Mouse (Mus musculus) megakaryocyte, adult 5-6 weeks (primary cell): ENCODE measurements around the gene Erich4. TPM values are rescaled to one million over a fixed set of nuclear protein-coding genes. Genes with fewer than 3 reads are reported as not detected.

ENCODE experiments used
- ATAC-seq: 2 replicates; pipeline ENCODE4 v1.8.0; 2016; ENCODE audit warnings: mild to moderate bottlenecking, inconsistent platforms; ENCODE audit not compliant: poor library complexity, severe bottlenecking
- total RNA-seq, 2 experiments: library from RNA; stranded (forward) in 1 of 2; stranded (reverse) in 1 of 2; fragments of 153-499, 151-499 nt in 1 of 2; fragments of 221-1000, 200-1000 nt in 1 of 2; gene quantifications; 2 replicates each; pipeline versions ENCODE4 v1.2.3 to v1.2.4; 2015 to 2017

The Erich4 gene
- not detected in 2 replicates for total RNA-seq (2015)
- total RNA-seq (2017): not detected in 2 replicates

DNA sequence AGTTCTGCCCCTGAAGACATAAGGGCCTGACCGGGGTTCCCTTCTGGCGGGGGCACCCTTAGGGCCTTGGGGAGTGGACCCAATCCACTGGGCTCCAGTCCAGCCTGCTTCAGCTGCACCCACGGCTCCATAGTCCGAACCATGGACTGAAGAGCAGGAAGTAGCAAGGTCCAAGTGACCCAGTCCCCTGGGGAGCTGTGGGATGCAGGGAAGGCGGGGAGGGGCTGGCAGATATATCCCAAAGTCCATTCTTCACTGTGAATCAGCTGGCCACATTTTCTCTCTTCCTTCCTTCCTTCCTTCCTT, at the start of gene Erich4:
TSS of gene Erich4 (minus strand) at position 187 of the 306 bp plus-strand sequence.
- no peak for ATAC-seq

DNA sequence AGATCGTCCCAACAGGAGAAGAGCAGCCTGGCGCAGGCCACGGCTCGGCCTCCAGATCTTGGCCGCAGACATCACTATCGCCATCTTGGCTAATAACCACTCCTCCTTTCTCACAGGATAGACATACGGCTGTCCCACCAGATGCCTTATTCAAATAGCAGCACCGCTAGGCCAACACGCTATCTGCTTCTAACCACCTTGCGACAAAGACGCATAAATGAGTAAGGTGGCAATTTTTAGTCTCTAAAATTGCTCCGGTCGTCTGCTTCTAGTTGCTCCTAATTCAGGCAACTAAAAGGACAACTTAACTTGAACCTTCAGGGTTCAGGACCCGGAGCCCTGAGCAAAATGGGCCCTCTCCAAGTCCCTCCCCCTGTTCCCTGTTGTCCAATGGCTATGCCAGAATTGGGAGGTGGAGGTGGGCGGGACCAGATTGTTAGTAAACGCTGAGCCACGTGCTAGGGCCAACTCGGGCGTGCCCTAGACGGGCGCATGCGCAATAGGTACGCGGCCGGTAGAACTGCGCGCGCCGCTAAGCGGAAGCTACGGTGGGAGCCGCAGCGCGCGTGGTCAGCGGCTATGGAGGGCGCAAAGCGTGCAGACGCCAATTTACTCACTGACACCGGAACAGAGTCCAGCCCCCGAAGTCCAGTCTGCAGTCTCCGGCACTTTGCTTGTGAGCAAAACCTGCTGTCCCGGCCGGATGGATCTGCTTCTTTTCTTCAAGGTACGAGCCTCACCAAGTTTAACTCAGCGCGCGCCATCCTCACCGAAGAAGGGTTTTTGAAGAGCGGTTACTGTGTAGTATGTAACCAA, 43.2 kb upstream of the Erich4 start, which contains the start of the genes Bckdha and Exosc5:
TSS of gene Bckdha (minus strand) at position 325 of the 816 bp plus-strand sequence.
TSS of gene Exosc5 (plus strand) at position 508 of the 816 bp plus-strand sequence.
- peak; percentile 99 for ATAC-seq

DNA sequence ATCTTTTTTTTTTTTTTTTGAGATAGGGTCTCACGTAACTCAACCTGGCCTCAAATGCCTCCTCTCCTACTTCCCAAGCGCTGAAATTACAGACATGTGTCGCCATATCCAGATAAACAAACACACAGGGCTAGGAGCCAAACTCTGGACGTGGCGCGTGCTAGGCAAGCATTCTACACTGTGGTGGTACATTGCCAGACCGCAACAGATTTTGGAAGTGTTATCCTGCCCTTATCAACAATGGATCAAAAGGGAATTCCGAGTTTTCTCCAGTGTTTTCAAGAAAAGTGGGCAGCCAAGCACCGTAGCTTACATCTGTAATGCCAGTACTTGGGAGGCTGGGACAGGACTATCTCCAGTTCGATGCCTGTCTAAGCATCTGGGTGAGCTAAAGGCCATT, 42.1 kb upstream of the Erich4 start:
- ATAC-seq: no peak

DNA sequence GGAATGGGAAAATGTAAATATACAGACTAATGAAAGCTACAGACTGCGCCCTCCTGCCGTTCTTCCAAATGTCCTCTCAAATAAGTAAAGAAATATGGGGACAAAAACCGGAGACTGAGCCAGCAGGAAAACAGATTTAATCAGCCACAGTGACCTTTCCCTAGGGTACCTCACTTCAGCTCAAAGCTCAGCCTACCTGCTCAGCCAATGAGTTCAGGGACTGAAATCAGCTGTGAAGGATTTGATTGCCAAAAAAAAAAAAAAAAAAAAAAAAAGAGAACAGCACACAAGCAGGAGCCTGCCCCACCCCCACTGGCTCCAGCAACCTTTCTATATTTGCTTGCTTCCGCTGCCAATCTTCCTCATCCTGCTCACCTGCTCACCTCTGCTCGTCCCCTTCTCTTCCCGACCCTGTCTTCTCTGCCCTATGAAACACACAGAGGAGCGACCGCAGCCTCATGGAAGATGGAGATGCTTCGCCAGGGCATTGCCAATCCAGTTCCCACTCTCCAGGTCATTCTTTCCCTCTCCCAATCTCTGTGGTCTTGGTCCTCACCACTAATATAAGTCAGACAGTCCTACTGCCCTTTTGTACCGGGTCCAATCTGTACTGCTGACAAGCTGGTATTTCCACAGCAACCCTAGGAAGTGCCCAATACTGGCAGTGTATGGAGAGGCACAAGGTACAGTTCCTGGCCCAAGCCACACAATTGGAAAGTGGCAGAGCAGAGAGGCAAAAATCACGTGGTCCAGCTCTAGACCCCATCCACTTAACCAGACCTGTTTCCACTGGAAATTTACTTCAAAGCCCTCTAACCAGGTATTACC, 40.1 kb upstream of the Erich4 start:
- no peak for ATAC-seq

DNA sequence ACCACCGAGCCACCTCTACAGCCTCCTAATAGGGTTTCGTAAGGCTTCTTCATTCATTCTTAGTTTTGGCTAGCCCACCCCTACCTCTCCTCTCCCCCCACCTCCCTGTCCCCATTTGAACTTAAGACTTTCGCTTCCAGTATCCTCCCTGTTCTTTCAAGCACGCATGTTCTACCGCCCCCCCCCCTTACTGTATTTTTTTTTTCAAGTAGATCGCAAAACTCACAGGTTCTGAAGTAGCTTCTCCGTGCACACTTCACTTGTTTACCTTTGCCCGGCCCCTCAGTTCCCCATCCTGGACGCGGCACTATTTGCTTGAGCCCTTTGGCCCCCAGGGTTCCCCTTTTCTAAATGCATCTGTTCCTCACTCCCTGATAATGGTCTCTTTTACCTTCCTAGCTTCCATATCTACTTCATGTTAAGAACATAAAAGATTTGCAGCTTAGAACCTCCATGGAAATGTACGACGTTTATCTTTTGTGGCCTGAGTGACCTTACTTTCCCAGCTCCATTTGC, 36.6 kb upstream of the Erich4 start:
- ATAC-seq: peak; percentile 28; the same call in 1 of the 2 replicates

DNA sequence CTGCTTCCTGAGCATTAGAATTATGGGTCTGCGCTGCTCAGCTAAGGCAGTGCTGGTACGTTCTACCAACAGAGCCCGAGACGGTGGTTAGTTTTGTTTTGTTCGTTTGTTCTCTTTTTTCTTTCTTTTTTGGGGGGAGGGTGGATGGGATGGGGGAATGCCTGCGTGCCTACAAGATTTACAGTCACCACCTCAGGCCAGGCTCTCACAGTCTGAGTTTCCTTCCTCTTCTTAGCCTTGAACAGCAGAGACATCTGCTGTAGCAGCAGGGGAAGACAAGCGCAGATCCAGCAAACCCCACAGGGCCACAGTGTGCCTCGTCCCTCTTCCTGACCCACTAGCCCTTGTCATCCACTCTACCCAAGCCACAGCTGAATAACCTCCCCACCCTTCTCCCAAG, 35.6 kb upstream of the Erich4 start:
- ATAC-seq: peak; percentile 81

DNA sequence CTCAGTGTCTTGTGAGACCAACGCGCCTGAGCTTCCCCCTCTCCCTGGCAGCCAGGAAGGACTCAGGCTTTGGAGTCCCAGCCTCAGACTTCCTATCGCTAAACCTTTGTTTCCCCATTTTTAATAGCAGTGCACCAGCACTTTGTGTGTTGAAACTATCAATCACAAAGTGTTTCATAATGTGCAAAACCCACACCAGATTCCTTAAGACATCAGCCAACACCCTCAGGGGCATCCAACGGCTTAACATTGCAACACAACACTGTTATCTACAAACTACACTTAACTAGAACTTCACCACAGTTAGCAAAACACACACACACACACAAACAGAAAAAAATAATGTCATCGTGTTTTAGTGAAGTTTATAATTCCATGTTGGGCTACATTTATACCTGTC, 34.1 kb upstream of the Erich4 start:
- ATAC-seq: peak; percentile 48

DNA sequence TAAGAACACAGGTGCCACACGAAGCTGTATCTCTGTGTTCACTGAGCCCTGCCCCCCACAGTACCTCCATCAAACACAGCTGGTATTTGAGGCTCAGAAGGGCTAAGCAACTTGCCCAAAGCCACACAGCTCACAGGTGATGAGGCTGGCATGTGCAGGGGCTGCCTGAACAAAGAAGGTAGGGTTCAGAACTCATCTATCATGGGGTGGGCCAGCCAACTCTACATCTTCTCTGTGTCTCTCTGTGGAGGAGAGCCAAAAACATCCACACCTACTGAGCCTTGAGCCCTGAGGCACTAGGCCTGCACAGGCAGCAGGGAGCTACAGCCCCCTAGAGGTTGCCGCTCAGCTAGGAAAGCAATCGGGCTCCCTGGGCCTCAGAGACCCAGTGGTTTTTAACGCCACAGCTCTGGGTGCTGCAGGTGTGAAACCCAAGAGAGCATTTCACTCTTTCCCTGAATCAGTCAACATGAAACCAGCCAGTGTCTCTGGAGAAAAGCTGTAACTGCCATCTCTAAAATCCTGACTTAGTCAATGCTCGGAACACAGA, 32.0 kb upstream of the Erich4 start:
- peak; percentile 26; the same call in 1 of the 2 replicates for ATAC-seq

DNA sequence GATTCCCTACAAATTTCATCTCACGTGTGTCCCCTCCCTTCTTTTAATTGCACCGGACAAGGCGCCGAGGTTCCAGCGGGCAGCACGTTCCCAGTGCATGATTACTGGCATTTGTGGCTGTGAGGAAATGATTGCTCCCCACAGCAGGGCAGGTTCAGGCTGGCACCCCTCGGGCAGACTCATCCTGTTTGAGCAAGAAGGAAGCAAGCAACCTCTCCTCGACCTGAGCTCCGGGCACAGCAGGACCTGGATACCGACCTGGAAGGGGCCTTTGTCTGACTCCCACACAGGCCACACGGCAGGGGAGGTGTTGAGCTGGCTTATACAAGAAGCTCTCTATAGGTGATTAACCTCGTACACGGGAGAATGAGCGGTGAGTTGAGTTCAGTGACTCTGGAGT, 29.4 kb upstream of the Erich4 start:
- ATAC-seq: peak; percentile 38

DNA sequence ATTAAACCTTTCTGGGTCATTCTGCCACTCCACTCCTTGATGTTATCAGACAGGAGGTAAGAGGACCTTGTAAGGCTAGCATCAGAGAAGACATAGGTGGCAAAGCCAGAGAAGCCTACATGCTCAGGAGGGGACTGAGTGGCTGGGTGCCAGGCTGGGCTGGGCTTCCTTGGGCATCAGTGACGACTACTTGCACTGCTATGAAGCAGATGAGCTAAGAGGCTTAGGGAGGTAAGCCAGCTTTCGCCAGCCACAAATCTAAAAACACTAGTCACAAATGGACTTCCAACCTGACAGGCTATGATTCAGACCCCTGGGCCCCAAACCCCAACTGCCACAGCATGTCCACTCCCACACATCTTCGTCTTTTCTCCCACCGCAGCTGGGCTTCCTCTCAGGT, 28.9 kb upstream of the Erich4 start:
- ATAC-seq: peak; percentile 36

DNA sequence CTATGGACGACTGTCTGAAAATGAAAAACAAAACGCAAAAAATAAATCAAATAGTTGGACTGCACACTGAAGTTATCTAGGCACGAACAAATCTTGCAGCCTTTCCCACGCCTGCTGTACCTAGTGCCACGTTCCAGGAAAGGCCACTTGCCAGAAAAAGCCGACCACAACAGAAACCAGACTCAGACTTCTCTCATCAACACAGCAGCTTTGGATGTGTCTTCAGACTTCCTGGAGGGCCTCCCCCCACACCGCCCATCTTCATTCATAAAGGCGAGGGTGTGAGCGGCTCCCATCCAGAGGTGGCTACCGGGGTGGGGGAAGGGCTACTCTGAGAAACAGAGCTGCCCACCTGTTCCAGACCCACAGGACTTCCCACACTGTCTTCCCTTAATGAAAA, 28.4 kb upstream of the Erich4 start:
- no peak for ATAC-seq

DNA sequence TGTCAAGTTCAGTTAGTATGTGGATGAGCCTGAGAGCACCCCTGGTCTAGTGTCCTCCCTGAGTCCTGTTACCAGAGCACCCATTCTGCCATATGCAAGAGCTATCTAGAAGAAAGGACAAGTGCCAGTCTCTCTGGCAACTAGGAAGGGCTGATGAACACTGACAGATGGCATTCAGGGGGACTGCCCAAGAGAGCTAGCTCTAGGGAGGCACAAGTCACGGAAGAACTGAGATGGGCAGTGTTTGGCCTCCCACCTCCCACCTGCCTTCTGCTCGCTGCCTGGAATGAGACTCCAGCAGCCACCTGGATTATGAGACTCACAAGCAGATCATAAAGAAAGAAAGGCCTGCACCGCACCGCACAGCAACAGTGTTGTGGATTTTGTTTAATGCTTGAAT, 24.1 kb upstream of the Erich4 start:
- no peak for ATAC-seq

DNA sequence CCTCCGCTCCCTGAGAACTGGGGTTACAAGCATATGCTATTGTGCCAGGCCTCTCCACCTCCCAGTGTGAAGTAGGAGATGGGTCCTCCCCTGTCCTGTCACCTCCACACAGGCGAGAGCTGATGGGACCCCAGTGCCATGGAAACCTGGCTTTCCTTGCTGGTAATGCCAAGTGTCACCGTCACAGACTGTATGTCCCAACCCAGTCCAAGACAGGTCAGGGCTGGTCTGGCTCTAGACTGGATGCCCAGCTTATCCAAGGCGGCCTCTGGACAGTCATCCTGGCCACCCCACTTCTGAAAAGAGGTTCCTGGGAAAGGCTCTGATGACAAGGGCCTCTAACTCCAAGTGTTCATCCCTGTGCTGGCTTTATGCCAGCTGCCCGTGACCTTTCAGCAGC, 21.4 kb upstream of the Erich4 start:
- ATAC-seq: no peak

DNA sequence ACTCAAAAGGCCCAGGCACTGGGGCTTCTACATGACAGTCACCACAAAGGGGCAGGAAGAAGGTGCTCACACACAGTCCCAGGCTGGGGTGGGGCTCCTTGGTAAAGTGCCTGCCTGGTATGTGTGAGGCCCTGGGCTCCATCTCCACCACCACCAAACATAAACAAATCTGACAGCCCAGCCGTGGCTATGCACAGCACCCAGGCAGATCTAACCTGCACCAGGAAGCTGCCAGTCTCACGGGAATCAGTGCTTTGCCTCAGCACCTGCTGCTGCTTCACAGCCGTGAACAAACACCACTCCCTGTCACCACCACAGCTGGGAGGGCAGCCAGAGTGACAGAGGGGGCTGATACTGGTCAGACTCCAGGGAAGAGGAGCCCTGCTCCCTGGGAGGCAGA, 20.7 kb upstream of the Erich4 start:
- ATAC-seq: no peak

DNA sequence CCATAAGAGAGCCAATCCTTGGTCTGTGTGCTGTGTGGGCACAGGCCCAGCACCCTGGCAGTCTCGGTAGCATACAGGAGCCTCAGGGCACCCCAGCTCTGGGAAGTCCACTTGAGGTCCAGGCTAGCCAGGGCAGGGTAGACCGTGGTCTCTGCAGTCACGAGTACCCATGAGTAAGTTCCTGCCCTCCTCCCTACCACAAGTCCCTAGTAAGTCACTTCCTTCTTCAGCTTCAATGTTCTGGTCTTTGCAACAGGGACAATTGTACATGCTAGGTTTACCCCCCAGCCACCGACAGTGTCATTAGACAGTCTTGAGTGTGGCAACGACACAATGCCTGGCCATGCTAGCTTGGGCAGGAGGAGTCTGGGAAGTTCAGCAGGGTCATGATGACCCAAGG, 17.0 kb upstream of the Erich4 start:
- ATAC-seq: peak; percentile 91

DNA sequence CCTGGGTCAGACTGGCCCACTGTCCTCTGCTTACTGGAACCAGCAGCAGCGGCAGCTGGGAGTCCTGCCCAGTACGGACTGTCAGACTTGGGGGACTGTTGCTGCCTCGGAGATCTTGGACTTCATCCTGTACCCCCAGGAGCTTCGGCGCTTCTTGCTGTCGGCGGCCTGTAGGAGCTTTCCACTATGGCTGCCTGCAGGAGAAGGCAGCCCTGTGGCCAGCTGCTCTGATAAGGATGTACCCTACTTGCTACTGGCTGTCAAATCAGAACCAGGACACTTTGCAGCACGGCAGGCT, 12.6 kb upstream of the Erich4 start:
- no peak for ATAC-seq

DNA sequence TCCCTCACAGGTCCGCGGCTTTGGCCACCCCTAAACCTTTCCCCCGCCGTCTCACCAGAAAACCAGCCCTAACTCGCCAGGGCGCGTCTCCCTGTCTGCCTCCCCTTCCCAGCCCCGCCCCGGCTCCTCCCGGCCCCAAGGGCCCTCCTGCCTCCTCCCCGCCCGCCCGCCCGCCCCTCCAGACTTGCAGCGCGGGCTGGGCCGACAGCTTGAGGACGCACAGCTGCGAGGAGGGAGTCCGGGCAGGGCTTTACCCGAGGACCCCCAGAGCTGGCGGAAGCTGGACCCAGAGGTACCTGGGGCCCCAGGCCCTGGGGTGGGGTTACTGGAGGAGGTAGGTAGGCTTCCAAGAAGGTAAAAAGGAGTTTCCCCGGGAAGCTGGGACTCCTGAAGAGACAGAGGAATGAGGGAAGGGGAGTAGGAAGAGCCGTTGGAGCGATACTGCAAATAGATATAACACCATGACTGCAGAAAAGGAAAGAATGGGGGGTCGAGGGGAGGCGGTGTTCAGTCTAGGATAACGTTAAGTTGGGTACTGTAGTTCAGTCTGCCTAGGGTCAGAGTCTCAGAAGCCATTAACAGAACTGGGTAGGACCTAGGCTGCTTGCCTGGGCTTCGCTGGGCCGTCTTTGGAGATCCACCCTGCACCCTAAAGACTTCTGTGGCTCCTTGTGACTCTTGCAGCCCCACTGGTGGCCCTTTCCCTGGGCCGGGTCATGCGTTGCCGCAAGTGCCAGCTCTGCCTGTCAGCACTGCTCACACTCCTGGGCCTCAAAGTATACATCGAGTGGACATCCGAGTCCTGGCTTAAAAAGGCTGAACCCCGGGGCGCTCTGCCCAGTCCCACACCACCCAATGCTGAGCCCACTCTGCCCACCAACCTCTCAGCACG, 12.0 kb upstream of the Erich4 start:
- ATAC-seq: peak; percentile 52

DNA sequence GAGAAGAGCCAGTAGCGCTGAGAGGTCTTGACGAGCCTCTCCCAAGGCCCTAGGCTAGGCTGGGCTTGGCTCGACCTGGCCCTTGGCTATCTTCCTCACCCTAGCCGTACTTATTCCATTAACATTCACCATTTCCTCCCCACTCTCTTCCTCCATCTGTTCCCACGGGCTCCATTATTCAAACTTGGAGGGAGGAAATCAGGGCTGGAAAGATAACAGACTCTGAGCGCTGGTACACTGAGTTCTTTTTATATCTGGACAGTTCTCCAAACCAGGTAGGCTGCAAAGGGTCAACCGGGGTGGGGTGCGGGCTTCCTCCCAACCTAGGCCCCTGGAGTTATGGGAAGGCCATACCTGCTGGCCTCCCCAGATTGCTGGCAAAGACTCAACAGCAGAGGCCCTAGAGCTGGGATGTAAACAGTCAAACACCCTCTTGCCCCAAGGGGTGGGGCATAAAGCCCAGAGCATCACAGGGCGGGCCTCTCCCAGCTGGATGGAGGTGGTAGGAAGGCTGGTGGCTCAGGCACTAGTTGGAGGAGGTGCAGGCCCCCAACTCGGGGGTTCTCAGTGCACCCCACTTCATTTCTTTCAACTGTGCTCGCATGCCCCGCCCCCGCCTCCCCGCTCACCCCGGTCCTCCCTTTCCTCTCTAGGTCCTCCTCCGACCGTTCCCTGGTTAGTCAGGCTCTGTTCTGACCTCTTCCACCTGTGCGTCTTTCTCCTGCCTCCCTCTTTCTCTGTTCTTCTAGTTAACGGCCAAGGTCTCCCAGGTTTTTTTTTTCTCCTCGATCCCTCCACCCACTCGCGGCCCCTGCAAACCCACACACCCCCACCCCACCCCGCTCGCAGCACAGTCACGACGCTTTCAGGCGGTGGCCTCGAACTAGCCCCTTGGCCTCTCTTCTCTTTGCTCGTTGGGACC, 11.1 kb upstream of the Erich4 start, which contains the start of gene B3gnt8:
TSS of gene B3gnt8 (plus strand) at position 146 of the 922 bp plus-strand sequence.
- peak; percentile 19; the same call in 1 of the 2 replicates for ATAC-seq

DNA sequence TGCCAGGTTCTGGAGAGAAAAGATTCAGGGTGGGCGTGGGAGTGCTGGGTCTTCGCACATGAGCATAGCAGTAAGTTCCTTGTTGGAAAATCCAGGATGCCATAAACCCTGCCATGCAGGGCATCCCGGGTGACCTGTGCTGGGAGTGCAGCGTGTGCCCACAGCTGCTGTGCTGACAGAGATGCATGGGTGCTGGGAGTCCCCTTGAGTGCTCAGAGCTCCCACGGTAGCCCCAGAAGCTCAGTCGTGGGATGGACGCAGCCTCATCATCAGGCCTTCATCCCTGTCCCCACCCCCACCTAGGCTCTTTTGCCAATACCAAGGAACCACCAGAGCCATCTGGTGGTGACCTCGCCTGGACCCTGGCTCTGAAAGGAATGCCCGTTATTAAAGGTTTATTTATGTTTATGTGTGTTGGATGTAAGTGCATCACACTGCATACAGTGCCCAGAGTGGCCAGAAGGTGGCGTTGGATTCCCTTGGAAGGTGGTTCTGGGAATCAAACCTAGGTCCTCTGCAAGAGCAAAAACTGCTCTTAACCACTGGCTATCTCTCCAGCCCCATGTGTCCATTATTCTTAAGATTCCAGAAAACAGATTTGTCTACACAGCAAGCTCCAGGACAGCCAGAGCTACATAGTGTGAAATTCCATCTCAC, 10.0 kb upstream of the Erich4 start:
- peak; percentile 34; the same call in 1 of the 2 replicates for ATAC-seq
